Mouse (Mus musculus): Measurements from ENCODE around the gene Gtf2h4. TPM values are rescaled to one million over a fixed set of nuclear protein-coding genes. Genes with fewer than 3 reads are reported as not detected.
A peak's percentile ranks its signal among the peaks of the same experiment; 100 is the strongest.

Gtf2h4 gene
- total RNA-seq, 2 experiments from 2014 or later, result 30.2 to 33.7 TPM

DNA sequence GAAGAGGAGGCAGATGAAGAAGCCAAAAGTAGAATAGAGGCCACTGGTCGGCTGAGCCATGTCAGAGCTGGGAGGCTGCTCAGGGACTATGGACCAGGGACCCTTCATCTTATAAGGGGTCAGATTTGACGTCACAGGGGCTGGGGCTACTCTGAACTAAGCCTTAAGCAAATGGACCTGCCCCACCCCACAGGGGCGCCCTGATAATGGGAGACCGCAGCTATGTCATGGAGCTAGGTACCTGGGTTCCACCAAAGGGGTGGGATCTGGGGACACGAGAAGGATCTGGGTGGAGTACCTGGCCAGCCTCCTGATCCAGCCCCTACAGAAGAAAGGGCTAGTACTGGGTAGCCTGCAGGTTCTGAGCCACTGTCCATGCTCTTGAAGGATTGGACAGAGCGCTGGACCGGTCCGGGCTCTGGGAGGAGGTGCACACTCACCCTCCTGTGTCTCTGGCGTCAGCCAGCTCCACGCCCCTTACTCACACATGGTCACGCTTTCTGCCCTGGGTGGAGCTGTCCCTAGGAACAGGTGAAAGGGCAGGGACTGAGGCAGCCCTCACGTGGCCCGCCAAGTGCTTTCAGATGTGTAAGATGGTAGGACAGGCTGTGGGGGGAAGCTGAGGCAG, 29.8 kb downstream of the Gtf2h4 start, which contains the start of gene Mucl3:
Gene Mucl3 (minus strand): TSS at position 87 of the 628 bp plus-strand sequence.
- DNase-seq (ENCODE audit: extremely low spot score in 1 of 2, low spot score in 1 of 2), result no peak

DNA sequence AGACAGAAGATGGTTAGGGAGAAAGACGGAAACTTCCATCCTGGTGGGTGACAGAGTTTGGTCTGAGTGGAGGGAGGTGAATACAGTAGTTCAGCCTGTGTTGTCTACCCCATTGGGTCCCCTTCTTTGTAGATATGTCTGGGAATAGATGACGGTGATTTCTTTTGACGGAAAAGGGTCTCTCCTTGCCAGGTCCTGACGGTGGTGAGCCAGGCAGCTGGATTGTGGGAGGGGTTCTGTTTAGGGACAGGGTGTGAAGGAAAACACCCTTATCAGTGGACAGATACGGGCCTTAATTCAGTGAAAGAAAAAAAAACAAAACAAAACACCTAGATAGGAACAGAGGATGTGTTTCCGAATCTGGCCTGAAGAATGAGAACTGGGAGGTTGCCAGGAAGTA, 34.2 kb downstream of the Gtf2h4 start:
- DNase-seq (ENCODE audit: extremely low spot score in 1 of 2, low spot score in 1 of 2), result no peak

DNA sequence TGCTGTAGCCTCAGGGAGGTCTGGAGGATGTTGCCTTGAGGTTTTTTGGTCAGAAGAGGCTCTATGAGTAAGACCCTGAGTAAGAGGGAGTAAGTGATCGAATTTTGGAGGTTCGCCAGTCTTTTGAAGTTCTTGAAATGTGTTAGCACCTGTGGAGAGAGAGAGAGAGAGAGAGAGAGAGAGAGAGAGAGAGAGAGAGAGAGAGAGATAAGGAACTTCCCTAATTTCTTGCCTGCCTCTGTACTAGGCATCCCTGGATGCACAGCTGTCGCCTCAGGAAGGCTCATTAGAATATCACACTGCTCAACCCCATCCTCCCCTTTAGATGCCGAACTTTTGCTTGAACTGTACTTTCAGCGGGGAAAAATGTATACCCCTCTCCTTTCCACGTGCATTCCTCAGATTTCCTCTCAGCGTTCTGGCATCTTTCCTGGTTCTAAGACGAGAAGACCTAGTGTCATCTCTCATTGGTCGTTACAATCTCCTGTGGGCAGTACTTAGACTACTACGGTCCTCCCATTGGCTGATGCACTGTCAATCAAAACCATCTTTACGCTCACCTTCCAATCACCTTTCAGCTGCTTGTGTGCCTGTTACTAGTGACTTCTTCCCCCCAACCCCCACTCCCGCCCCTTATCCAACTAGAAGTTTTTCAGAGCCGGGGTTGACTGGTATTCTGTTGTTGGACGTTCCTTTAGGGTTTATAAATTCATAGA, 34.9 kb downstream of the Gtf2h4 start:
- peak in 1 of 2 experiments; percentile 45 for DNase-seq (ENCODE audit: extremely low spot score in 1 of 2, low spot score in 1 of 2)

DNA sequence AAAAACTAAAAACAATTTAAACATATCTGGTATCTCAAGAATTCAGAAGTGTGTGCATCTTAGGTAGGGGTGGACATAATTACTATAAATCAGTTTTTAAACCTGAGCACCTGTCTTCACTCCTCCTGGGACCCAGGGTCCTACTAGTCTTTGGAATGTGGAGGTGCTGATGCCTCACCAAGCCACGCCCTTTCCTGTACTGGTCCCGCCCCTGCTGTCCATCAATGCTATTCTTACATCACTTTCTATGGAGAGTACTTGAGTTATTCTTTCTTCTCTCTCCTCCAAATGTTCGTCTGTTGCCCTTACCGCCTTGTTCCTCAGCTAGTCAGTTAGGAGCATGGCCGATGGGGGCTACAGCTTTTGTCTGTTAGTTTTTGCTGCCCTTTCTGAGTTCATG, 37.2 kb downstream of the Gtf2h4 start:
- no peak for DNase-seq (ENCODE audit: extremely low spot score in 1 of 2, low spot score in 1 of 2)

DNA sequence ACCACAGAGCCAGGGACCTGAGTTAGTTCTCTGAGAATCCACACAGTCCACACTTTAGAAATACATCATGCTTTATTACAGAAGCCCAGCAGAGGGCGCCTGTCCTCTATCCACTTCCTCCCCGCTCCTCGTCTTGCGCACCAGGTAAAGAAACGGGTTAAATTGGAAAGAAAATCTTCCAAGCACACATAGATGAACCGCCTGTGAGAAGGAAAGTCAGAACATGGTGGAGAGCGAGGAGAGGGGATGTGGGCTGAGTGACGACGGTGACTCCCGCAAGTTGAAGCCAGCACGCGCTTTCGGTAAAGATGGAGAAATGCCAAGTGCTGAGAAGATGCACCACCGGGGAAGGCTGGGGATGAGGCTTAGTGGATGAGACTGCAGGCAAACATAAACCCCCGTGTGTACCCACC, 37.8 kb downstream of the Gtf2h4 start:
- peak; percentile 54 to 78 for DNase-seq (ENCODE audit: extremely low spot score in 1 of 2, low spot score in 1 of 2)

DNA sequence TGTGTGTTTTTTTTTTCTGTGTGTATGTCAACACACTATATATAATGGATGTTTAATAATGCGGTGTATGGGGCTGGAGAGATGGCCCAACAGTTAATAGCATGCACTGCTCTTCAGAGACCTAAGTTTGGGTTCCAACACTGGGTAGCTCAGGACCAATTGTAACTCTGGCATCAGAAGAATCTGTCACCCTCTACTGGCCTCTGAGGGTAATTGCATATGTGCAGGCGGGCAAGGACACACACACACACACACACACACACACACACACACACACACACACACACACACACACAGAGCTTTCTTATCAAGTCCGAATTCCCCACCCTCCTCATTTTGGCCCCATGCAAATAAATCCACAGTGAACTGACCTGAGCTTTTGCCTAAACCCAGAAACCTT, 38.3 kb downstream of the Gtf2h4 start:
- DNase-seq (ENCODE audit: extremely low spot score in 1 of 2, low spot score in 1 of 2), result no peak

DNA sequence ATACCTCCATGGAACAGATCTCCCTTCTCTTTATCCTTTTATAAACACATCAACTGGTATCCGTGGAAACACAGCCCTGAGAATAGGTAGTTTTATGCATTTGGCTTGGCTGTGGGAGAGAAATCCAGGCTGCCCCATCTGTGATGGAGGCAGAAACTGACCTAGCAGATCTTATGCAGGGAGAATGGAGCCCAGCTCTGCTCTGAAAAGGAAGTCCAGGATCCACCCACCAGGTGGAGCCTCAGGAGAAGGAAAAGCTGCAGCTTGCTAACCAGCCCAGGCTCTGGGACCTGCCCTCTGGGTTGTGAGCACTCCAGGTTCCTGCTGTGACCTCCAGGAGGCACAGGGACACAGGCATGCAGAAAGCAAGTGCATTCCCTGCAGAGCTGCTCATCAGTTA, 39.5 kb downstream of the Gtf2h4 start:
- peak in 1 of 2 experiments; percentile 17 for DNase-seq (ENCODE audit: extremely low spot score in 1 of 2, low spot score in 1 of 2)

DNA sequence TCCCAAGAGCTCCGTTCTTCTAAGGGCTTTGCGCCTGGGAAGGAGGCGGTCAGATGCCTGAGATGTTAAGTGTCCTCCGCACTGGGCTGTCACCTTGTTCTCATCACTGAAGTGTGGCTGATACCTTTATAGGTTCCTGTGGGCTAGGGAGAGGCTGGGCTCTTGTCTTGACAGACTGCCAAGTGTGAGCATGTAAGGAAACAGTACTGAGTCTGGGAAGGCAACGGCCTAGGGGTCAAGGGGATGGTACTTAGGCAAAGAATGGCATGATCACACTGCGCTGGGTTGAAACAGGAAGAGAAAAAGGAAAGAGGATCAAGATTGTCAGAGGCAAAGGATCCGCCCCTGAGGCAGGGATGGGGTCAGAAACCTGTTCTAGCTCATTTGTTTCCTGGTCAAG, 47.0 kb downstream of the Gtf2h4 start, which contains the start of gene Gm9573:
Gene Gm9573 (minus strand): TSS at position 101 of the 400 bp plus-strand sequence.
- DNase-seq (ENCODE audit: extremely low spot score in 1 of 2, low spot score in 1 of 2), result no peak

Other genes starting within 250 kb of the Gtf2h4 start
- gene H2-Q6, start 248.9 kb downstream of the Gtf2h4 start, total RNA-seq (2021), result not detected
- gene H2-Q7, start 234.6 kb downstream of the Gtf2h4 start, total RNA-seq (2021), result under 1 TPM; 0.10 to 0.38 TPM
- under 1 TPM in 1 of 2 experiments, not detected in 1; 0.09 TPM for gene H2-Q10, start 203.7 kb downstream of the Gtf2h4 start, total RNA-seq (2021)
- gene Pou5f1, start 167.7 kb downstream of the Gtf2h4 start, total RNA-seq (2021), result under 1 TPM in 1 of 2 experiments, not detected in 1; 0.26 TPM
- gene Tcf19, start 156.9 kb downstream of the Gtf2h4 start, total RNA-seq (2021), result 1 to 10 TPM; 4.7 to 6.1 TPM
- 10 to 100 TPM in 1 of 2 experiments, 1 to 10 TPM in 1; 8.0 to 10.5 TPM for gene Cchcr1, start 156.6 kb downstream of the Gtf2h4 start, total RNA-seq (2021)
- under 1 TPM; 0.32 to 0.61 TPM for gene Psors1c2, start 140.5 kb downstream of the Gtf2h4 start, total RNA-seq (2021)
- gene Cdsn, start 121.6 kb downstream of the Gtf2h4 start, total RNA-seq (2021), result under 1 TPM; 0.20 to 0.70 TPM
- not detected for gene 2300002M23Rik, start 106.3 kb downstream of the Gtf2h4 start, total RNA-seq (2021)
- not detected for gene Sfta2, start 72.2 kb downstream of the Gtf2h4 start, total RNA-seq (2021)
- not detected for gene Gm9573, start 47.1 kb downstream of the Gtf2h4 start, total RNA-seq (2021)
- gene Mucl3, start 30.0 kb downstream of the Gtf2h4 start, total RNA-seq (2021), result not detected
- gene Vars2, start 6.1 kb downstream of the Gtf2h4 start, total RNA-seq (2021), result 10 to 100 TPM; 33.7 to 42.0 TPM
- 10 to 100 TPM; 78.5 to 82.0 TPM for gene Ddr1, start 30.9 kb upstream of the Gtf2h4 start, total RNA-seq (2021)
- 1 to 10 TPM; 3.2 to 5.1 TPM for gene Ier3, start 147.9 kb upstream of the Gtf2h4 start, total RNA-seq (2021)
- gene Flot1, start 149.5 kb upstream of the Gtf2h4 start, total RNA-seq (2021), result 100 to 1,000 TPM; 122 to 132 TPM
- gene Tubb5, start 164.6 kb upstream of the Gtf2h4 start, total RNA-seq (2021), result 100 to 1,000 TPM; 381 to 413 TPM
- gene Mdc1, start 167.8 kb upstream of the Gtf2h4 start, total RNA-seq (2021), result 10 to 100 TPM; 12.1 to 16.5 TPM
- gene Nrm, start 187.6 kb upstream of the Gtf2h4 start, total RNA-seq (2021), result 1 to 10 TPM; 2.1 to 3.5 TPM
- 10 to 100 TPM in 1 of 2 experiments, 1 to 10 TPM in 1; 9.5 to 10.5 TPM for gene Ppp1r18, start 191.9 kb upstream of the Gtf2h4 start, total RNA-seq (2021)
- gene Dhx16, start 206.1 kb upstream of the Gtf2h4 start, total RNA-seq (2021), result 10 to 100 TPM; 25.5 to 29.9 TPM
- 10 to 100 TPM; 59.1 to 65.6 TPM for gene 2310061I04Rik, start 223.7 kb upstream of the Gtf2h4 start, total RNA-seq (2021)
- 10 to 100 TPM; 61.1 to 75.3 TPM for gene Atat1, start 236.3 kb upstream of the Gtf2h4 start, total RNA-seq (2021)
- gene Mrps18b, start 242.7 kb upstream of the Gtf2h4 start, total RNA-seq (2021), result 10 to 100 TPM; 34.4 to 35.9 TPM
- 10 to 100 TPM; 69.9 to 81.9 TPM for gene Ppp1r10, start 242.7 kb upstream of the Gtf2h4 start, total RNA-seq (2021)

All from layer of hippocampus, postnatal 25 days (tissue).